Mouse (Mus musculus): Measurements from ENCODE around the gene Catsperz. TPM values are rescaled to one million over a fixed set of nuclear protein-coding genes. Genes with fewer than 3 reads are reported as not detected.

Catsperz gene
- 0.81 TPM in 2 replicates for polyA plus RNA-seq (2015; fragmentation: Nextera tagmentation; extraction: Ambion mirVana)

GRCm38 (mm10) chr19:6925307-6925573, at the start of gene Catsperz:
Gene Catsperz (minus strand): TSS chr19:6925380.
- Histone ChIP-seq H3K36me3 (replicated peaks; ENCODE audit: insufficient read depth, low read length) (no peaks in the 10 kb centered on the region), H3K27ac (ENCODE audit: low read depth) (no peak within 1 kb of the TSS), H3K4me1 (ENCODE audit: insufficient read depth) (peaks cover 28% of the 10 kb centered on the region), H3K9me3 (ENCODE audit: low read length) (no peaks in the 10 kb centered on the region), H3K4me3 (ENCODE audit: low read depth, low read length) (peak within 1 kb of the TSS; percentile 6), H3K27me3 (ENCODE audit: insufficient read depth, low read length) (peaks cover 51% of the 10 kb centered on the region), H3K4me2 (ENCODE audit: low read depth, low read length) (peak within 1 kb of the TSS; percentile 38), H3K9ac (replicated peaks) (no peak within 1 kb of the TSS)
- WGBS (ENCODE audit: insufficient replicate concordance): 7% methylated on average over 9 of the region's 9 CpGs
- no peak for ATAC-seq
- TF ChIP-seq EP300 (IDR thresholded peaks at IDR 0.05; ENCODE audit: low read depth) (no peak), CTCF (IDR thresholded peaks at IDR 0.05; ENCODE audit: low read depth) (no peak)
- no peak for DNase-seq

GRCm38 (mm10) chr19:6974211-6975205, 49.3 kb upstream of the Catsperz start, which contains the start of gene Ppp1r14b:
Gene Ppp1r14b (plus strand): TSS chr19:6974968.
- H3K9ac ChIP-seq (replicated peaks): peak within 1 kb of the TSS; percentile 74
- H3K4me3 ChIP-seq (ENCODE audit: low read depth, low read length): peak within 1 kb of the TSS; percentile 65
- peak within 1 kb of the TSS; percentile 98 for H3K4me2 ChIP-seq (ENCODE audit: low read depth, low read length)
- peaks cover 7% of the 10 kb centered on the region for H3K36me3 ChIP-seq (replicated peaks; ENCODE audit: insufficient read depth, low read length)
- peak within 1 kb of the TSS; percentile 88 for H3K27ac ChIP-seq (ENCODE audit: low read depth)
- H3K4me1 ChIP-seq (ENCODE audit: insufficient read depth): peaks cover 47% of the 10 kb centered on the region
- peak; percentile 88 for DNase-seq
- WGBS (ENCODE audit: insufficient replicate concordance): 1% methylated on average over 63 of the region's 84 CpGs
- ATAC-seq: peak; percentile 62
- no peaks in the 10 kb centered on the region for H3K27me3 ChIP-seq (ENCODE audit: insufficient read depth, low read length)
- TF ChIP-seq EP300 (IDR thresholded peaks at IDR 0.05; ENCODE audit: low read depth) (no peak), CTCF (IDR thresholded peaks at IDR 0.05; ENCODE audit: low read depth) (no peak)
- no peaks in the 10 kb centered on the region for H3K9me3 ChIP-seq (ENCODE audit: low read length)

GRCm38 (mm10) chr19:6973581-6974190, 48.5 kb upstream of the Catsperz start:
- H3K4me1 ChIP-seq (ENCODE audit: insufficient read depth): peaks cover 46% of the 10 kb centered on the region
- no peak for TF ChIP-seq EP300 (IDR thresholded peaks at IDR 0.05; ENCODE audit: low read depth)
- TF ChIP-seq CTCF (IDR thresholded peaks at IDR 0.05; ENCODE audit: low read depth): no peak
- WGBS (ENCODE audit: insufficient replicate concordance): 25% methylated on average over 12 of the region's 12 CpGs
- H3K4me2 ChIP-seq (ENCODE audit: low read depth, low read length): peak overlapping the region; percentile 98
- no peaks in the 10 kb centered on the region for H3K9me3 ChIP-seq (ENCODE audit: low read length)
- peak overlapping the region; percentile 74; the same call in 1 of the 2 replicates for H3K9ac ChIP-seq (replicated peaks)
- no peaks in the 10 kb centered on the region for H3K27me3 ChIP-seq (ENCODE audit: insufficient read depth, low read length)
- DNase-seq (no peak), ATAC-seq (no peak)
- peak overlapping the region; percentile 65 for H3K4me3 ChIP-seq (ENCODE audit: low read depth, low read length)
- H3K36me3 ChIP-seq (replicated peaks; ENCODE audit: insufficient read depth, low read length): peaks cover 7% of the 10 kb centered on the region
- 0 out of 2 replicates have a peak overlapping the region, but pooled peaks have one; percentile 3 for H3K27ac ChIP-seq (ENCODE audit: low read depth)

- Histone ChIP-seq H3K9ac (replicated peaks) (no peak overlapping the region), H3K9me3 (ENCODE audit: low read length) (no peaks in the 10 kb centered on the region), H3K27me3 (ENCODE audit: insufficient read depth, low read length) (no peaks in the 10 kb centered on the region), H3K36me3 (replicated peaks; ENCODE audit: insufficient read depth, low read length) (peaks cover 2% of the 10 kb centered on the region), H3K27ac (ENCODE audit: low read depth) (no peak overlapping the region), H3K4me1 (ENCODE audit: insufficient read depth) (peaks cover 46% of the 10 kb centered on the region), H3K4me3 (ENCODE audit: low read depth, low read length) (no peak overlapping the region), H3K4me2 (ENCODE audit: low read depth, low read length) (no peak overlapping the region)
- ATAC-seq (no peak), DNase-seq (no peak)
- TF ChIP-seq EP300 (IDR thresholded peaks at IDR 0.05; ENCODE audit: low read depth) (no peak), CTCF (IDR thresholded peaks at IDR 0.05; ENCODE audit: low read depth) (no peak)
- 77% methylated on average over 13 of the region's 13 CpGs for WGBS (ENCODE audit: insufficient replicate concordance)
Measured at GRCm38 (mm10) chr19:6972247-6972917, 47.2 kb upstream of the Catsperz start.

GRCm38 (mm10) chr19:6971644-6972043, 46.5 kb upstream of the Catsperz start:
- peaks cover 43% of the 10 kb centered on the region for H3K4me1 ChIP-seq (ENCODE audit: insufficient read depth)
- no peak overlapping the region for H3K27ac ChIP-seq (ENCODE audit: low read depth)
- TF ChIP-seq EP300 (IDR thresholded peaks at IDR 0.05; ENCODE audit: low read depth) (no peak), CTCF (IDR thresholded peaks at IDR 0.05; ENCODE audit: low read depth) (no peak)

More at GRCm38 (mm10) chr19:6971644-6972043, 46.5 kb upstream of the Catsperz start:
- no peaks in the 10 kb centered on the region for H3K27me3 ChIP-seq (ENCODE audit: insufficient read depth, low read length)
- H3K36me3 ChIP-seq (replicated peaks; ENCODE audit: insufficient read depth, low read length): no peaks in the 10 kb centered on the region
- no peaks in the 10 kb centered on the region for H3K9me3 ChIP-seq (ENCODE audit: low read length)
- no peak for ATAC-seq
- no peak overlapping the region for H3K4me2 ChIP-seq (ENCODE audit: low read depth, low read length)
- H3K9ac ChIP-seq (replicated peaks): no peak overlapping the region
- 60% methylated on average over 6 of the region's 6 CpGs for WGBS (ENCODE audit: insufficient replicate concordance)
- H3K4me3 ChIP-seq (ENCODE audit: low read depth, low read length): no peak overlapping the region
- no peak for DNase-seq

Data from liver, postnatal 0 days (tissue).